Mouse (Mus musculus): Measurements from ENCODE around the gene Mob1a.

GRCm38 (mm10) chr6:83350851-83351405 lies 25.1 kb downstream of the Mob1a start:
- TF ChIP-seq POLR2A (IDR thresholded peaks at IDR 0.05; ENCODE audit: low read depth, low read length) (no peak), CTCF (conservative IDR thresholded peaks at IDR 0.05; ENCODE audit: insufficient read depth, insufficient read length, low read depth, low read length) (no peak)
